Mouse (Mus musculus) heart, postnatal 0 days (tissue): ENCODE measurements around the gene Slc9a9. TPM values are rescaled to one million over a fixed set of nuclear protein-coding genes. Genes with fewer than 3 reads are reported as not detected.

ENCODE experiments used
- ATAC-seq: fragments of 200-750 bp; cut with Nextera tagmentation; 2 replicates; pipeline ENCODE4 v1.8.0; 2017; ENCODE audit warnings: low read depth, moderate number of reproducible peaks, moderate library complexity; ENCODE audit not compliant: insufficient read depth
- DNase-seq: peaks from one replicate; pipeline ENCODE4 v3.0.0-alpha.2; 2016; ENCODE audit warnings: low spot score
- H3K27ac ChIP-seq: fragments of 300-500 bp; sonication (generic); 2 replicates; pipeline ENCODE4 v1.5.1; 2014; ENCODE audit warnings: low read depth, mild to moderate bottlenecking
- H3K27me3 ChIP-seq: fragments of 300-500 bp; sonication (generic); 2 replicates; pipeline ENCODE4 v1.6.1; 2014; ENCODE audit warnings: low read length, mixed read lengths; ENCODE audit not compliant: control insufficient read depth, insufficient read depth
- H3K36me3 ChIP-seq: fragments of 300-500 bp; sonication (generic); replicated peaks from 2 replicates; pipeline ENCODE4 v1.6.1; 2014; ENCODE audit warnings: low read length, mixed read lengths; ENCODE audit not compliant: control insufficient read depth, insufficient read depth
- H3K4me1 ChIP-seq: fragments of 300-500 bp; sonication (generic); 2 replicates; pipeline ENCODE4 v1.6.1; 2014; ENCODE audit warnings: antibody characterized with exemption; ENCODE audit not compliant: control insufficient read depth, insufficient read depth
- H3K4me2 ChIP-seq: fragments of 300-500 bp; sonication (generic); 2 replicates; pipeline ENCODE4 v1.6.1; 2014; ENCODE audit warnings: low read depth, mild to moderate bottlenecking, low read length, moderate library complexity
- H3K4me3 ChIP-seq: fragments of 300-500 bp; sonication (generic); 2 replicates; pipeline ENCODE4 v1.5.1; 2014; ENCODE audit warnings: low read depth, low read length
- H3K9ac ChIP-seq: fragments of 300-500 bp; sonication (generic); replicated peaks from 2 replicates; pipeline ENCODE4 v1.6.1; 2014; ENCODE audit warnings: low read depth, low read length, mixed read lengths
- H3K9me3 ChIP-seq: fragments of 300-500 bp; sonication (generic); replicated peaks from 2 replicates; pipeline ENCODE4 v1.6.1; 2016; ENCODE audit warnings: low read length; ENCODE audit not compliant: control insufficient read depth
- CTCF ChIP-seq: IDR thresholded peaks from 2 replicates; pipeline ENCODE4 v1.5.1; 2016; ENCODE audit warnings: antibody characterized with exemption, control low read depth, low read depth
- EP300 ChIP-seq: IDR thresholded peaks from 2 replicates; pipeline ENCODE4 v1.6.1; 2016; ENCODE audit warnings: antibody characterized with exemption, low read depth
- WGBS: fragments of 180-500 bp; shearing (Covaris S2); extraction: QIAGEN DNeasy Blood & Tissue Kit; methylation state at CpG from one replicate; pipeline ENCODE4 v1.1.7; 2014; 5-methylcytosine and 5-hydroxymethylcytosine counted together
- polyA plus RNA-seq: library from polyadenylated mRNA; unstranded; fragments of >200 nt; fragmentation: Nextera tagmentation; extraction: Ambion mirVana; gene quantifications from 2 replicates; pipeline ENCODE4 v1.2.1, GENCODE M21; 2015
- total RNA-seq: library from RNA; depleted of rRNA; stranded (reverse); fragments of >200 nt; gene quantifications from 2 replicates; pipeline ENCODE4 v1.2.3, GENCODE M21; 2014; ENCODE audit warnings: low replicate concordance

The Slc9a9 gene
- total and polyA plus RNA-seq, 2 experiments from 2014 or later: 1.9 to 7.1 TPM

GRCm38 (mm10) chr9:94904180-94904579, 234.5 kb downstream of the Slc9a9 start:
- H3K27ac ChIP-seq: no peak overlapping the region
- no peak for ATAC-seq
- no peaks in the 10 kb centered on the region for H3K36me3 ChIP-seq
- H3K4me1 ChIP-seq: peaks cover 9% of the 10 kb centered on the region; the same call in 1 of the 2 replicates
- no peak overlapping the region for H3K9ac ChIP-seq
- no peak overlapping the region for H3K4me2 ChIP-seq
- TF ChIP-seq EP300: no peak
- TF ChIP-seq CTCF: no peak
- no peaks in the 10 kb centered on the region for H3K9me3 ChIP-seq
- no peak overlapping the region for H3K4me3 ChIP-seq
- no peaks in the 10 kb centered on the region for H3K27me3 ChIP-seq
- no peak for DNase-seq

DNA sequence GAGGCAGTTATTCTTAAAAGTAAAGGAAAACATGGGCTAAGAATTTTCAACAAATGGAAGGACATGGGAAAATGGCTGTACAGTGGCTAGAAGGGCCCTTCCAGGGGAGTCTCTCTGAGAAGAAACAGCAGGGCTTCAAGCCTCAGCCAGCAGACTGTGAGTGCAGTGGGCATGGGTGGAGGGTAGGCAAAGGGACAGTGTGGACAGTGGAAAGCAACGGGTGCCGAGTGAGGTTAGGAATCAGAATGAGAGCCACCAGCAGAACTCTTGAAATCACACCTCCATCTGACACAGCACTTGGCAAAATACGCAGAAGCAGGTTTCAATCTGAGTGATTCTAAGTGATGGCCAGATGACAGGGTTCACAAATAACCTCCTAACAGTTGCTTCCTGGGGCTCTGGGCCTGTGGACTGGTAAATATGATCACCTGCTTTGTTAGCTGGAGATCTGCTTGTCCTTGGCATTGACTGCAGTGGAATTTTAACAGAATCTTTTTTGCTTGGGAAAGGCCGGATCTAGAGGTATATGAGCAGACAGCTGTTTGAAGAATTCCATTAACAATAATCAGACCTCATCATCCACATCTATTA, 237.4 kb downstream of the Slc9a9 start:
- ATAC-seq (no peak), DNase-seq (no peak)
- TF ChIP-seq CTCF (no peak), EP300 (no peak)
- WGBS: 54% methylated on average over 4 of the region's 4 CpGs
- no peaks in the 10 kb centered on the region for H3K27me3 ChIP-seq
- no peak overlapping the region for H3K4me3 ChIP-seq
- H3K4me2 ChIP-seq: no peak overlapping the region
- no peaks in the 10 kb centered on the region for H3K36me3 ChIP-seq
- H3K27ac ChIP-seq: no peak overlapping the region
- H3K4me1 ChIP-seq: peaks cover 9% of the 10 kb centered on the region; the same call in 1 of the 2 replicates
- no peak overlapping the region for H3K9ac ChIP-seq
- H3K9me3 ChIP-seq: no peaks in the 10 kb centered on the region

DNA sequence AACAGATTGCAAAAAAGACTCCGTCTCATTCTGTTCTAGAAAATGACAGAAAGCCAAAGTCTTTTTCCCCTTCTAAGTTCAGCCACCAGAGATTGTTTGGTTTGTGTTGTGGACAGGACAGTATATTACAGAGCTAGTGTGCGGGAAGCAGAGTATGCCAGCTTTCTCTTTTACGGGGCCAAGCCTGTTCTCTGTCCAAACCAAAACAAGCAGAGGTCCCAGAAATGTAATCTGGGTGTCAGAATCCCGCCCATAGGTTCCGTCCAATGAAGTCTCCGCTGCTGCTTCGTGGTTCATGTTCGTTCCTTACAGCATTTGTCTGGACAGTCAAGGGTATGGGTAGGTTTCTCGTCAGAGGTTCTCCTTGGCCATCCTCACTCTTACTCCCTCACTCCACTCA, 242.4 kb downstream of the Slc9a9 start:
- Histone ChIP-seq H3K4me3 (no peak overlapping the region), H3K27ac (no peak overlapping the region), H3K9me3 (no peaks in the 10 kb centered on the region), H3K4me2 (no peak overlapping the region), H3K9ac (no peak overlapping the region), H3K4me1 (no peaks in the 10 kb centered on the region), H3K36me3 (no peaks in the 10 kb centered on the region), H3K27me3 (no peaks in the 10 kb centered on the region)
- TF ChIP-seq EP300 (no peak), CTCF (no peak)
- ATAC-seq (no peak), DNase-seq (no peak)
- WGBS: 81% methylated on average over 9 of the region's 9 CpGs

DNA sequence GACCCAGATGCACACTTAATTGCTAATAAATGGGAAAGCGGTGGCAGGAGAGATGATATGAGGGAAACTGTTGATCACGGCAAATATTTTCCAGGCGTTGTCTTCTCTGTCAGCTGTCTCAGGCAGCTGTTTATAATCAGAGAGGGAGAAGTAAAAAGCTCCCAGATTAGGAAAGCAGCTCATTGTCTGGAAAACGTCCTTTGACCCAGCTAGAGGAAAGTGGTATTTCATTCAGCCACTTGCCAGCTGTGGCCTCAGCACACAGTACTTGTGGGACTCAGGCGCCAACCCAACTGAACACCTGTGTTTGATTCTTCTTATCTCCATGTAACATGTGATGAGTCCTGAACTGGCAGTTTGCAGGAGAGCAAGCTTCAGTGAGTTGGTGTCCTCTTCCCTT, 252.4 kb downstream of the Slc9a9 start:
- no peaks in the 10 kb centered on the region for H3K27me3 ChIP-seq
- H3K9me3 ChIP-seq: no peaks in the 10 kb centered on the region
- TF ChIP-seq CTCF (no peak), EP300 (no peak)
- DNase-seq (no peak), ATAC-seq (no peak)
- H3K4me1 ChIP-seq: no peaks in the 10 kb centered on the region
- no peak overlapping the region for H3K4me3 ChIP-seq
- 42% methylated on average over 5 of the region's 5 CpGs for WGBS
- no peaks in the 10 kb centered on the region for H3K36me3 ChIP-seq
- no peak overlapping the region for H3K27ac ChIP-seq
- no peak overlapping the region for H3K4me2 ChIP-seq
- no peak overlapping the region for H3K9ac ChIP-seq

GRCm38 (mm10) chr9:94925845-94926244, 256.1 kb downstream of the Slc9a9 start:
- no peak for TF ChIP-seq EP300
- H3K4me1 ChIP-seq: no peaks in the 10 kb centered on the region
- WGBS: 72% methylated on average over 3 of the region's 3 CpGs
- H3K4me2 ChIP-seq: no peak overlapping the region
- H3K36me3 ChIP-seq: no peaks in the 10 kb centered on the region
- H3K27ac ChIP-seq: no peak overlapping the region
- no peak for DNase-seq
- no peak for ATAC-seq
- no peaks in the 10 kb centered on the region for H3K27me3 ChIP-seq
- H3K4me3 ChIP-seq: no peak overlapping the region
- no peaks in the 10 kb centered on the region; the same call in 1 of the 2 replicates for H3K9me3 ChIP-seq
- H3K9ac ChIP-seq: no peak overlapping the region

DNA sequence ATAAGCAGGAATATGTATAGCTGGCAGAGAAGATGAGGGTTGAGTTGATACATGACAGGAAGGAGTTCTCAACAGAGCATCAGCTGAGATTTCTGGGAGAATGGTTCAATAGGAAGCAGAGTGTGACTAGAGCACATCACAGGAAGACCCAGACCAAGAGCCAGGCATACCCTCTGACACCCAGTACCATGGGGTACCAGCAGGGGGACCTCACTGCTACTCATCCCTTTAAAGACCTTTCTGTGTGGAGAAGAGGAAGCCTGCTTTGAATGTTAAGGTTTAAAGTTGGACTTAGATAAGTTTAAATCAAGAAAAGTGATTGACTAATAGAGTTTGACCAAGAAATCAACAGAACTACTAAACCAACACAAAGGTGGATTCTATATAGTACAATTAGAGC, 257.4 kb downstream of the Slc9a9 start:
- TF ChIP-seq EP300 (no peak), CTCF (peak; percentile 39)
- no peak for DNase-seq

More for the DNA sequence above, 257.4 kb downstream of the Slc9a9 start:
- Histone ChIP-seq H3K36me3 (no peaks in the 10 kb centered on the region), H3K9me3 (no peaks in the 10 kb centered on the region; the same call in 1 of the 2 replicates), H3K4me2 (no peak overlapping the region), H3K27ac (no peak overlapping the region), H3K4me1 (no peaks in the 10 kb centered on the region), H3K9ac (no peak overlapping the region), H3K27me3 (no peaks in the 10 kb centered on the region), H3K4me3 (no peak overlapping the region)
- ATAC-seq: no peak
